Mouse (Mus musculus) hindbrain, embryonic 14.5 days (tissue): ENCODE data around the gene Eral1. TPM values are rescaled to one million over a fixed set of nuclear protein-coding genes. Genes with fewer than 3 reads are reported as not detected.
A peak's percentile ranks its signal among the peaks of the same experiment; 100 is the strongest.

ENCODE experiments used
- ATAC-seq: fragments of 200-750 bp; cut with Nextera tagmentation; 2 replicates; pipeline ENCODE4 v1.8.0; 2017; ENCODE audit warnings: moderate number of reproducible peaks, mild to moderate bottlenecking, moderate TSS enrichment, moderate library complexity; ENCODE audit not compliant: low FRiP score
- DNase-seq: peaks from one replicate; pipeline ENCODE4 v3.0.0-alpha.2; 2015; ENCODE audit warnings: low spot score
- H3K27ac ChIP-seq: fragments of 300-500 bp; sonication (generic); 2 replicates; pipeline ENCODE4 v1.5.1; 2014; ENCODE audit warnings: mild to moderate bottlenecking, moderate library complexity
- H3K27me3 ChIP-seq: fragments of 300-500 bp; sonication (generic); 2 replicates; pipeline ENCODE4 v1.6.1; 2014; ENCODE audit warnings: mild to moderate bottlenecking, low read length, mixed read lengths; ENCODE audit not compliant: control insufficient read depth, insufficient read depth
- H3K36me3 ChIP-seq: fragments of 300-500 bp; sonication (generic); replicated peaks from 2 replicates; pipeline ENCODE4 v1.6.1; 2014; ENCODE audit not compliant: control insufficient read depth, insufficient read depth
- H3K4me1 ChIP-seq: fragments of 300-500 bp; sonication (generic); replicated peaks from 2 replicates; pipeline ENCODE4 v1.6.1; 2014; ENCODE audit warnings: antibody characterized with exemption, low read length, mixed read lengths; ENCODE audit not compliant: control insufficient read depth, insufficient read depth
- H3K4me2 ChIP-seq: fragments of 300-500 bp; sonication (generic); replicated peaks from 2 replicates; pipeline ENCODE4 v1.6.1; 2014; ENCODE audit warnings: mild to moderate bottlenecking, moderate library complexity
- H3K4me3 ChIP-seq: fragments of 300-500 bp; sonication (generic); replicated peaks from 2 replicates; pipeline ENCODE4 v1.5.1; 2014; ENCODE audit warnings: mild to moderate bottlenecking, low read length
- H3K9ac ChIP-seq: fragments of 300-500 bp; sonication (generic); 2 replicates; pipeline ENCODE4 v1.6.1; 2014
- H3K9me3 ChIP-seq: fragments of 300-500 bp; sonication (generic); 2 replicates; pipeline ENCODE4 v1.6.1; 2016; ENCODE audit warnings: low read length; ENCODE audit not compliant: control insufficient read depth
- WGBS: fragments of 180-500 bp; shearing (Covaris S2); extraction: QIAGEN DNeasy Blood & Tissue Kit; methylation state at CpG from one replicate; pipeline ENCODE4 v1.1.7; 2014; 5-methylcytosine and 5-hydroxymethylcytosine counted together
- polyA plus RNA-seq: library from polyadenylated mRNA; unstranded; fragments of >200 nt; fragmentation: Nextera tagmentation; extraction: Ambion mirVana; gene quantifications from 2 replicates; pipeline ENCODE4 v1.2.1, GENCODE M21; 2014

The Eral1 gene
- polyA plus RNA-seq, 1 experiment from 2014 or later, result 30.3 TPM

GRCm38 (mm10) chr11:78072425-78073130 lies 7.6 kb downstream of the Eral1 start:
- DNase-seq (no peak), ATAC-seq (no peak)
- Histone ChIP-seq H3K4me2 (no peak overlapping the region), H3K36me3 (peaks cover 62% of the 10 kb centered on the region), H3K9me3 (no peaks in the 10 kb centered on the region), H3K4me1 (no peaks in the 10 kb centered on the region), H3K27ac (no peak overlapping the region), H3K4me3 (no peak overlapping the region), H3K27me3 (no peaks in the 10 kb centered on the region), H3K9ac (no peak overlapping the region)
- 36% methylated on average over 6 of the region's 6 CpGs for WGBS

GRCm38 (mm10) chr11:78071938-78072337 lies 8.2 kb downstream of the Eral1 start:
- Histone ChIP-seq H3K4me2 (no peak overlapping the region), H3K27me3 (no peaks in the 10 kb centered on the region), H3K36me3 (peaks cover 56% of the 10 kb centered on the region), H3K9me3 (no peaks in the 10 kb centered on the region), H3K4me3 (no peak overlapping the region), H3K9ac (no peak overlapping the region), H3K27ac (no peak overlapping the region), H3K4me1 (no peaks in the 10 kb centered on the region)
- ATAC-seq (no peak), DNase-seq (no peak)
- WGBS, result 87% methylated on average over 5 of the region's 5 CpGs

DNA sequence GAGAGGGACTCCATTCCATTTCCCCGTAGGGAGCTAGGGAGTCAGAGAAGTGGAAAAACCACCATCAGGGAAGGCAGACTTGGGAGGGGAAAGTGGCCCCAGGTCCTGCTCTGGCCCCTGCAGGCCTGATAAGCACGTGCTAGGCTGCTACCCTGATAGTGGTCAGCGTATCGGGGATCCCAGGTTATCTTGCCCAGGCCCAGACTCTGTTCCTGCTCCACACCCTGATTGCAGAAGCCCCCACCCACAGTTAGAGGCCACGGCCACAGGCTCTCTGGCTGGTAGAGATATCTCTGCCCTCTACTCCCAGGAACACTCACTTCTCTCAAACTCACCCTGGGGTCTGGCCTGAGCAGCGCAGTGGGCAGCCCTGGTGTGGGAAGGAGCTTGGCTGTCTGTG lies 10.5 kb downstream of the Eral1 start:
- H3K4me1 ChIP-seq, result no peaks in the 10 kb centered on the region
- no peak overlapping the region for H3K27ac ChIP-seq
- H3K9me3 ChIP-seq, result no peaks in the 10 kb centered on the region
- 82% methylated on average over 6 of the region's 6 CpGs for WGBS
- no peak overlapping the region for H3K9ac ChIP-seq
- peaks cover 36% of the 10 kb centered on the region for H3K36me3 ChIP-seq
- no peaks in the 10 kb centered on the region for H3K27me3 ChIP-seq
- ATAC-seq, result no peak
- H3K4me2 ChIP-seq, result no peak overlapping the region
- no peak for DNase-seq
- no peak overlapping the region for H3K4me3 ChIP-seq

DNA sequence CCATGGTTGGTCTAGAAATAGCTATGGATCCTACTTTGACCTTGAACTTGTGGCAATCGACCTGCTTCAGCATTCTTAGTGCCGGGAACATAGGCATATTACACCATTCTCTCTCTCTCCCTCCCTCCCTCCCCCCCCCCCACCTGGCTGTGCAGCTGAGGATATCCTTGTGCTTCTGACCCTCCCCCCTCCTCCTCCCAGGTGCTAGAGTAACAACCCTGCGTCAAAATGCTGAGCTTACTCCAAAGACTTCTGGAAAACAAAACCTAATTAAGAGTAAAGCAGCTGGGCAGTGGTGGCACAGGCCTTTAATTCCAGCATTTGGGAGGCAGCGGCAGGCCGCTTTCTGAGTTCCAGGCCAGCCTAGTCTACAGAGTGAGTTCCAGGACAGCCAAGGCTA lies 11.1 kb downstream of the Eral1 start:
- 87% methylated on average over 5 of the region's 5 CpGs for WGBS
- Histone ChIP-seq H3K9me3 (no peaks in the 10 kb centered on the region), H3K27ac (no peak overlapping the region), H3K36me3 (peaks cover 31% of the 10 kb centered on the region), H3K4me1 (no peaks in the 10 kb centered on the region), H3K27me3 (no peaks in the 10 kb centered on the region), H3K4me3 (no peak overlapping the region), H3K4me2 (no peak overlapping the region), H3K9ac (no peak overlapping the region)
- DNase-seq (no peak), ATAC-seq (no peak)

- WGBS, result 85% methylated on average over 5 of the region's 5 CpGs
- no peak overlapping the region for H3K4me3 ChIP-seq
- H3K9me3 ChIP-seq, result no peaks in the 10 kb centered on the region
- H3K4me2 ChIP-seq, result no peak overlapping the region
- H3K4me1 ChIP-seq, result no peaks in the 10 kb centered on the region
- H3K36me3 ChIP-seq, result peaks cover 15% of the 10 kb centered on the region
- DNase-seq, result no peak
- H3K27me3 ChIP-seq, result no peaks in the 10 kb centered on the region
- H3K9ac ChIP-seq, result no peak overlapping the region
- no peak overlapping the region for H3K27ac ChIP-seq
- no peak for ATAC-seq
Measured at GRCm38 (mm10) chr11:78067566-78067965, 12.6 kb downstream of the Eral1 start.

GRCm38 (mm10) chr11:78066641-78067040 lies 13.5 kb downstream of the Eral1 start:
- WGBS, result 58% methylated on average over 2 of the region's 2 CpGs
- Histone ChIP-seq H3K4me1 (no peaks in the 10 kb centered on the region), H3K36me3 (peaks cover 6% of the 10 kb centered on the region; the same call in 1 of the 2 replicates), H3K9ac (no peak overlapping the region), H3K4me3 (no peak overlapping the region), H3K27me3 (no peaks in the 10 kb centered on the region), H3K27ac (no peak overlapping the region), H3K4me2 (no peak overlapping the region), H3K9me3 (no peaks in the 10 kb centered on the region)
- DNase-seq, result no peak
- ATAC-seq, result no peak

DNA sequence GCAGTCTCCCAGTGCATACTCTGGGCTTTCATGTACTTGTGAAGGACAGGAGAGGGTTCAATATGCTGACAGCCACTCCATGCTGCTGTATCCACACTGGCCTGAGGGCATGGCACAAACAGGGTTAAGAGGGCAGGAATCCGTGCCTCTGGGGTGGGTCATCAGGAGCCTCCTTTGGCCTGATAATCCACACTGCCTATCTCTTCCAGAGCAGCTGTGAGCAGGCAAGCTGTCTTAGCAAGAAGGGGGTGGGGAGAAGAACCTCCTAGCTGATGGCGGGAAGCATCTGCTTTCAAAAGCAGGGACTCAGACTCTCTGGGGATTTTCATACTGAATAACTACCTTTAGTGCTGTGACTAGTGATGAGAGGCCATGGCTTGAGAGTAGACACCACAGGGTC lies 14.3 kb downstream of the Eral1 start:
- DNase-seq (no peak), ATAC-seq (no peak)
- Histone ChIP-seq H3K4me3 (no peak overlapping the region), H3K27ac (no peak overlapping the region), H3K9ac (no peak overlapping the region), H3K36me3 (peaks cover 7% of the 10 kb centered on the region; the same call in 1 of the 2 replicates), H3K4me2 (no peak overlapping the region), H3K9me3 (no peaks in the 10 kb centered on the region), H3K4me1 (no peaks in the 10 kb centered on the region), H3K27me3 (no peaks in the 10 kb centered on the region)
- WGBS, result 59% methylated on average over 2 of the region's 2 CpGs

- ATAC-seq (no peak), DNase-seq (no peak)
- H3K9ac ChIP-seq, result no peak overlapping the region
- peaks cover 28% of the 10 kb centered on the region for H3K36me3 ChIP-seq
- no peaks in the 10 kb centered on the region for H3K27me3 ChIP-seq
- no peak overlapping the region for H3K4me2 ChIP-seq
- no peak overlapping the region for H3K27ac ChIP-seq
- H3K9me3 ChIP-seq, result no peaks in the 10 kb centered on the region
- H3K4me3 ChIP-seq, result no peak overlapping the region
- WGBS, result 83% methylated on average over 1 of the region's 1 CpGs
- no peaks in the 10 kb centered on the region for H3K4me1 ChIP-seq
Measured at GRCm38 (mm10) chr11:78062563-78062962, 17.6 kb downstream of the Eral1 start.

- DNase-seq, result peak; percentile 75
- H3K36me3 ChIP-seq, result peaks cover 53% of the 10 kb centered on the region
- H3K27ac ChIP-seq, result no peak overlapping the region
- no peak overlapping the region for H3K4me2 ChIP-seq
- H3K9me3 ChIP-seq, result no peaks in the 10 kb centered on the region
- H3K9ac ChIP-seq, result no peak overlapping the region
- H3K4me1 ChIP-seq, result no peaks in the 10 kb centered on the region
- WGBS, result 55% methylated on average over 9 of the region's 9 CpGs
- peak; percentile 62; the same call in 1 of the 2 replicates for ATAC-seq
- no peak overlapping the region for H3K4me3 ChIP-seq
- H3K27me3 ChIP-seq, result no peaks in the 10 kb centered on the region
Measured at GRCm38 (mm10) chr11:78059833-78060757, 20.1 kb downstream of the Eral1 start.
